In genomic region chr1:74332241-74332763, GRCm38 (mm10) we compare ENCODE assay signal across 8 mouse cellular contexts. TPM values are rescaled to one million over a fixed set of nuclear protein-coding genes. Genes with fewer than 3 reads are reported as not detected.
DNase-seq lines count a peak whose midpoint lies in the region; ATAC-seq lines count a peak whose summit lies in the region.

No protein-coding gene starts in this region.

- 0 out of 2 replicates have a peak overlapping the region, but pooled peaks have one; percentile 31 for H3K27ac ChIP-seq in hindbrain, embryonic 11.5 days (ENCODE audit: low read depth, low read length)

- no peaks in the 10 kb centered on the region for H3K27me3 ChIP-seq in hindbrain, embryonic 11.5 days (ENCODE audit: control insufficient read depth, insufficient read depth, low read length)

- peak overlapping the region; percentile 60 for H3K4me2 ChIP-seq in hindbrain, embryonic 11.5 days (replicated peaks; ENCODE audit: low read depth, low read length)

- H3K4me3 ChIP-seq in hindbrain, embryonic 11.5 days (ENCODE audit: low read depth, low read length): peak overlapping the region; percentile 36

- H3K9me3 ChIP-seq in hindbrain, embryonic 11.5 days (ENCODE audit: control insufficient read depth, low read length): no peaks in the 10 kb centered on the region

- under 1% methylated on average over 36 of the region's 36 CpGs for WGBS in hindbrain, embryonic 11.5 days

- H3K36me3 ChIP-seq in hindbrain, embryonic 11.5 days (ENCODE audit: control insufficient read depth, insufficient read depth, low read length): no peaks in the 10 kb centered on the region

- DNase-seq in Muller cell, postnatal 12 days (ENCODE audit: inconsistent ontology term): peak; percentile 96
- DNase-seq in cerebellum, adult 9-11 months: peak; percentile 95
- DNase-seq in frontal cortex, adult 2 months (ENCODE audit: extremely low spot score in 1 of 2, low spot score in 1 of 2): peak; percentile 90 to 98
- peak; percentile 97 for DNase-seq in hindbrain, embryonic 11.5 days (ENCODE audit: low spot score)
- DNase-seq in layer of hippocampus, postnatal 10 days (ENCODE audit: low spot score in 2 of 2): peak; percentile 92 to 96
- DNase-seq in lung, postnatal 10 days: peak; percentile 96
- DNase-seq in ovary, postnatal 36 days (ENCODE audit: low spot score): peak; percentile 98
- peak; percentile 95 for DNase-seq in thymus, postnatal 25 days

- peak; percentile 98 for ATAC-seq in hindbrain, embryonic 11.5 days (ENCODE audit: low FRiP score)

- H3K4me1 ChIP-seq in hindbrain, embryonic 11.5 days (replicated peaks; ENCODE audit: control insufficient read depth, insufficient read depth, low read length): peaks cover 6% of the 10 kb centered on the region

- peak overlapping the region; percentile 52 for H3K9ac ChIP-seq in hindbrain, embryonic 11.5 days (ENCODE audit: low read depth, low read length)

RNA-seq across cellular contexts. Expression of gene Tmbim1, which starts 26.9 kb away (rescaled TPM):
- 25.7 and 33.6 TPM in 2 replicates for polyA plus RNA-seq in frontal cortex, adult 2 months (2012; rRNA removed)
- 8.6 and 9.1 TPM in 2 replicates for polyA plus RNA-seq in hindbrain, embryonic 11.5 days (2014; fragmentation: Nextera tagmentation; extraction: Ambion mirVana)
- total RNA-seq in layer of hippocampus, postnatal 10 days (2021): 10 to 100 TPM; 10.5 to 11.6 TPM

RNA-seq across cellular contexts. Expression of gene Catip, which starts 29.6 kb away (rescaled TPM):
- polyA plus RNA-seq in frontal cortex, adult 2 months (2012; rRNA removed): 5.3 and 6.0 TPM in 2 replicates
- polyA plus RNA-seq in hindbrain, embryonic 11.5 days (2014; fragmentation: Nextera tagmentation; extraction: Ambion mirVana): 1.1 TPM in 2 replicates
- 1 to 10 TPM; 1.2 to 1.7 TPM for total RNA-seq in layer of hippocampus, postnatal 10 days (2021)

RNA-seq across cellular contexts. Expression of gene Slc11a1, which starts 42.7 kb away (rescaled TPM):
- 5.5 and 9.1 TPM in 2 replicates for polyA plus RNA-seq in frontal cortex, adult 2 months (2012; rRNA removed)
- 1.3 and 1.4 TPM in 2 replicates for polyA plus RNA-seq in hindbrain, embryonic 11.5 days (2014; fragmentation: Nextera tagmentation; extraction: Ambion mirVana)
- total RNA-seq in layer of hippocampus, postnatal 10 days (2021): 1 to 10 TPM; 2.0 to 3.0 TPM

RNA-seq across cellular contexts. Expression of gene Pnkd, which starts 47.6 kb away (rescaled TPM):
- 110 and 135 TPM in 2 replicates for polyA plus RNA-seq in frontal cortex, adult 2 months (2012; rRNA removed)
- polyA plus RNA-seq in hindbrain, embryonic 11.5 days (2014; fragmentation: Nextera tagmentation; extraction: Ambion mirVana): 85.4 and 99.4 TPM in 2 replicates
- 100 to 1,000 TPM; 125 to 130 TPM for total RNA-seq in layer of hippocampus, postnatal 10 days (2021)

RNA-seq across cellular contexts. Expression of gene Aamp, which starts 47.8 kb away (rescaled TPM):
- 182 and 184 TPM in 2 replicates for polyA plus RNA-seq in frontal cortex, adult 2 months (2012; rRNA removed)
- 189 and 198 TPM in 2 replicates for polyA plus RNA-seq in hindbrain, embryonic 11.5 days (2014; fragmentation: Nextera tagmentation; extraction: Ambion mirVana)
- 100 to 1,000 TPM; 141 to 158 TPM for total RNA-seq in layer of hippocampus, postnatal 10 days (2021)

Comparison
In these comparisons a context has a peak if more than half of its experiments do, and no peak if none do; other contexts are left out.
1. Peak in every context shown above with its lines: DNase-seq, ATAC-seq, H3K4me3 ChIP-seq and H3K27ac ChIP-seq.